Mouse (Mus musculus) cerebral cortex, adult 2 months (tissue): ENCODE measurements around the gene Mtmr3.

Source experiments
- WGBS: fragments of 180-500 bp; shearing (Covaris S2); methylation state at CpG from one replicate; pipeline ENCODE4 v1.1.7; 2018; 5-methylcytosine and 5-hydroxymethylcytosine counted together

Mtmr3 gene

GRCm38 (mm10) chr11:4594608-4595500 lies at the start of gene Mtmr3:
Gene Mtmr3, minus strand, starts transcription at chr11:4594863.
- 5% methylated on average over 52 of the region's 53 CpGs for WGBS

GRCm38 (mm10) chr11:4643722-4644121 lies 49.1 kb upstream of the Mtmr3 start:
- WGBS, result 86% methylated on average over 5 of the region's 5 CpGs

GRCm38 (mm10) chr11:4638261-4638660 lies 43.6 kb upstream of the Mtmr3 start:
- WGBS, result 12% methylated on average over 7 of the region's 7 CpGs

- WGBS, result 1% methylated on average over 35 of the region's 35 CpGs
These were observed 43.0 kb upstream of the Mtmr3 start, which contains the start of gene Ascc2 for GRCm38 (mm10) chr11:4637534-4638234. Gene Ascc2, plus strand, starts transcription at chr11:4637747.

GRCm38 (mm10) chr11:4636782-4637342 lies 42.2 kb upstream of the Mtmr3 start:
- WGBS, result 35% methylated on average over 5 of the region's 5 CpGs

- 79% methylated on average over 5 of the region's 5 CpGs for WGBS
These were observed 39.7 kb upstream of the Mtmr3 start for GRCm38 (mm10) chr11:4634395-4634794.

- 56% methylated on average over 2 of the region's 2 CpGs for WGBS
These were observed 38.8 kb upstream of the Mtmr3 start for GRCm38 (mm10) chr11:4633420-4633819.

- 62% methylated on average over 8 of the region's 8 CpGs for WGBS
These were observed 35.2 kb upstream of the Mtmr3 start for GRCm38 (mm10) chr11:4629861-4630280.

- 72% methylated on average over 7 of the region's 7 CpGs for WGBS
These were observed 33.0 kb upstream of the Mtmr3 start for GRCm38 (mm10) chr11:4627636-4628035.

GRCm38 (mm10) chr11:4625931-4626330 lies 31.3 kb upstream of the Mtmr3 start:
- WGBS, result 69% methylated on average over 7 of the region's 7 CpGs

GRCm38 (mm10) chr11:4622997-4623396 lies 28.3 kb upstream of the Mtmr3 start:
- 78% methylated on average over 5 of the region's 5 CpGs for WGBS

GRCm38 (mm10) chr11:4622442-4622986 lies 27.9 kb upstream of the Mtmr3 start:
- WGBS, result 77% methylated on average over 7 of the region's 7 CpGs

- WGBS, result 71% methylated on average over 4 of the region's 4 CpGs
These were observed 27.2 kb upstream of the Mtmr3 start for GRCm38 (mm10) chr11:4621866-4622265.

- 55% methylated on average over 13 of the region's 13 CpGs for WGBS
These were observed 25.9 kb upstream of the Mtmr3 start for GRCm38 (mm10) chr11:4620501-4621108.

- WGBS, result 48% methylated on average over 16 of the region's 16 CpGs
These were observed 25.4 kb upstream of the Mtmr3 start, which contains the start of gene Gm11032 for GRCm38 (mm10) chr11:4620017-4620485. Gene Gm11032, plus strand, starts transcription at chr11:4620067.

- 79% methylated on average over 2 of the region's 2 CpGs for WGBS
These were observed 17.2 kb upstream of the Mtmr3 start for GRCm38 (mm10) chr11:4611904-4612303.

- 65% methylated on average over 1 of the region's 1 CpGs for WGBS
These were observed 11.9 kb upstream of the Mtmr3 start for GRCm38 (mm10) chr11:4606541-4606940.

GRCm38 (mm10) chr11:4605414-4605813 lies 10.8 kb upstream of the Mtmr3 start:
- whole genome bisulfite sequencing, result 70% methylated on average over 7 of the region's 7 CpGs

GRCm38 (mm10) chr11:4604441-4604840 lies 9.8 kb upstream of the Mtmr3 start:
- 73% methylated on average over 6 of the region's 6 CpGs for WGBS

- WGBS, result 19% methylated on average over 12 of the region's 12 CpGs
These were observed 8.2 kb upstream of the Mtmr3 start for GRCm38 (mm10) chr11:4602691-4603441.

GRCm38 (mm10) chr11:4601890-4602289 lies 7.2 kb upstream of the Mtmr3 start:
- WGBS, result 88% methylated on average over 5 of the region's 5 CpGs
